Mouse (Mus musculus) heart, embryonic 10.5 days (tissue): ENCODE measurements at regions not wholly inside any gene's neighbourhood (a gene's known extent, or its start where the extent isn't known, plus 50 kb on each side); places are given as distances from the start of the nearest gene placed in this dataset.

Experiments
- DNase-seq: peaks from one replicate; pipeline ENCODE4 v3.0.0-alpha.2; 2017; ENCODE audit warnings: low spot score
- H3K27ac ChIP-seq: fragments of 300-500 bp; sonication (generic); 2 replicates; pipeline ENCODE4 v1.5.1; 2016; ENCODE audit warnings: mild to moderate bottlenecking
- H3K27me3 ChIP-seq: fragments of 300-500 bp; sonication (generic); 2 replicates; pipeline ENCODE4 v1.6.1; 2016; ENCODE audit warnings: mild to moderate bottlenecking; ENCODE audit not compliant: poor library complexity, insufficient read depth, severe bottlenecking
- H3K36me3 ChIP-seq: fragments of 300-500 bp; sonication (generic); 2 replicates; pipeline ENCODE4 v1.6.1; 2016; ENCODE audit warnings: mild to moderate bottlenecking, moderate library complexity
- H3K4me1 ChIP-seq: fragments of 300-500 bp; sonication (generic); 2 replicates; pipeline ENCODE4 v1.6.1; 2016; ENCODE audit warnings: mild to moderate bottlenecking
- H3K4me3 ChIP-seq: fragments of 300-500 bp; sonication (generic); 2 replicates; pipeline ENCODE4 v1.5.1; 2016; ENCODE audit warnings: mild to moderate bottlenecking, moderate library complexity
- H3K9me3 ChIP-seq: fragments of 300-500 bp; sonication (generic); 2 replicates; pipeline ENCODE4 v1.6.1; 2016; ENCODE audit warnings: mild to moderate bottlenecking, moderate library complexity
- WGBS: fragments of 180-500 bp; shearing (Covaris S2); methylation state at CpG from one replicate; pipeline ENCODE4 v1.1.7; 2016; 5-methylcytosine and 5-hydroxymethylcytosine counted together

DNA sequence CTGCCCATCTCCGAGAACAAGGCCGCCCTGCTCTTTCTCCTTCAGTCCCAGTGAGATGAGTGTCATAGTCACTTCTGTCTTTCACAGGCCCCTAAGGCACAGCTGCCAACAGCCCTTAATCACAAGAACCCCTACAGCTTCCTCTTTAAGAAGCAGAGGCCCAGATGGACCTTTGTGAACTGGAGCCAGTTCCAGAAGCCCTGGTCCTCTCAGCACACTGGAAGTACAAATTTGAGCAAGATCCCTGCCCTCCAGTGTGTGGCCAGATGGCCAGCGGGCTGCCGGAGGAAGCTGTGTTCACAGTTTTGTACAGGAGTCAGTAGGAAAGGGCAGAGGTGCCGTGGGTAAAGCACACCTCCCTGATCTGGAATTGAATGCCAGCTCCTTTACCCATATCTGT is 389.6 kb downstream of the Rps24 start:
- Histone ChIP-seq H3K9me3 (no peaks in the 10 kb centered on the region), H3K36me3 (no peaks in the 10 kb centered on the region), H3K4me1 (peaks cover 9% of the 10 kb centered on the region; the same call in 1 of the 2 replicates), H3K27ac (peak overlapping the region; percentile 29; the same call in 1 of the 2 replicates), H3K27me3 (no peaks in the 10 kb centered on the region), H3K4me3 (no peak overlapping the region)
- DNase-seq, result no peak
- 82% methylated on average over 5 of the region's 5 CpGs for WGBS

DNA sequence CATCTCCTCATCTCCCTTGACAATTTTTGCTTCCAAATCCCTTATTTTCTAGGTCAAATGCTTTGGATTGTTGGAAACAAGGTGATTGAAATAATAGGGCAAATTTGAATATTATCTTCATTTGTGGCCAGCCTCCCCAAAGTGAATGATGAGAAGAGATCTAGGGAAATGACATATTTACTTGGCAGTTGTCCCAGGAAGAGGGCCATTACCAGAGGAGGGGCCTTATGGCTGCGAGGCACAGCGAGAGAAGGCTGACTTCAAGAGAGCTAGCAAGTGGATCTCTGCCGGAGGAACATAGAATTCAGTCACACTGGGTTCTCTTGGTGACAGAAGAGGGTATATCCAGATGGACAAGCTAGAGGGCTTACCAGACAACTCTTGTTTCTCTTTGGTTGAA is 390.9 kb downstream of the Rps24 start:
- Histone ChIP-seq H3K36me3 (no peaks in the 10 kb centered on the region), H3K27ac (no peak overlapping the region), H3K4me3 (no peak overlapping the region), H3K9me3 (no peaks in the 10 kb centered on the region), H3K4me1 (peaks cover 8% of the 10 kb centered on the region; the same call in 1 of the 2 replicates), H3K27me3 (no peaks in the 10 kb centered on the region)
- WGBS, result 82% methylated on average over 3 of the region's 3 CpGs
- DNase-seq, result peak; percentile 38

DNA sequence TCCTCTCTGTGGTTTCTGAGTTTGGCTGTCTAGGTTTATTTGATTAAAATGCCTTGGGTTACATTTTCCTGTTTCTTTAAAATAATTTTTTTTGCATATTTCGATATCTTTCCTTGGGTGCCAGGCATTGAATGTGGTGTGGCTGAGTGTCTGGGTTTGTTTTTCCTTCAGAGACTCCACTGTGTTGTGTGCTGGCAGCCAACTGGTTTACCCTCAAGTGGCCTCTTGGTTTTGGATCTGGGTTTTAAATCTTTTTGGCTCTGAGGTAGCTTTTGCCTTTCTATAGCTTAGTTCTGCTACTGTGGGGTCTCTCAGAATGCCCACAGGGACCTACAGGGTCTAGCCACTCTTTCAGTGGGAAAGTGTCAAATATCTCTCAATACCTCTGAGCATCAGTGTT is 399.2 kb downstream of the Rps24 start:
- Histone ChIP-seq H3K9me3 (no peaks in the 10 kb centered on the region), H3K4me1 (no peaks in the 10 kb centered on the region), H3K27me3 (no peaks in the 10 kb centered on the region), H3K4me3 (no peak overlapping the region), H3K27ac (no peak overlapping the region), H3K36me3 (no peaks in the 10 kb centered on the region)
- WGBS, result 62% methylated on average over 1 of the region's 1 CpGs
- DNase-seq, result no peak

DNA sequence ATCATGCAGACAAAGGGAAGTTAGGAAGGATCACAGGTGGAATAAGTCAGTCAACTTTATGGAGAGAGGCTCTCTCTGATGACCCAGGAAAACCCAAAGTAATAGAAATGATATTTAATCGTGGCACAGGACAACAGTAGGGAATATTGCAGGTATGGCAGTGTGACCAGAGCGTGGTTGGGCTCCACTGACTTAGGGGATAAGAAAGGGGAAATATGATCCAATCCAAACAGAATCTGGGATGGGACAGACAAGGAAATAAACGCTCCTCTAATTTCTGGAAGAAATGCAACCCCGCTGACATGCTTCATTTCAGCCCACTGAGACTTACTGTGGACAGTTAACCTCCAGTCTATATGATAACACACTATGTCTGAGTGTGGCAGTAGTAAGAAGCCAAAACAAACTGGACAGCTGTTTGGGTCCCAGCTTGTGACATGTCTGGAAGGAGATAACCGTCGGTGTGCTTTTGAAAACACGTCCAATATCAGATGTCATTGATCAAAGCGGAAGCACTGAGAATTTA is 400.0 kb downstream of the Rps24 start:
- Histone ChIP-seq H3K27me3 (no peaks in the 10 kb centered on the region), H3K27ac (no peak overlapping the region), H3K9me3 (no peaks in the 10 kb centered on the region), H3K36me3 (no peaks in the 10 kb centered on the region), H3K4me1 (no peaks in the 10 kb centered on the region), H3K4me3 (no peak overlapping the region)
- DNase-seq, result no peak
- WGBS, result 72% methylated on average over 8 of the region's 8 CpGs

DNA sequence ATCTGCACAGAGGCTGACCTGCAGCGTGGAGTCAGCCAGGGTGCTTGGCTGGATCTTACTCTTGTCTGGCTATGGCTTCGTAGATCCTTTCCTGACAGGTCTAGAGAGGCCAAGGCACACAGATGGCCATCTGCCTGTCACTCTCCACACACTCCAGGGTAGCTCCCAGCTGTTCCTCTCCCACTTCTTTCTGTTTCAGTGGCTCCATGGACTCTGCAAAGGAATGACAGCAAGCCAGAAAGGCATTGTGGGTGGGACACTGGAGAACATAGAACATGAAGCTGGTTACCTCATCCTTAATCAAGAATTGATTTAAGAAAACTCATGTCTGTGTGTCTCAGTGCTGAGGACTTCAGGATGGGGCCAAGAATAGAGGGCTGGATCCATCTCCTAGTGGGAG is 403.9 kb downstream of the Rps24 start:
- no peaks in the 10 kb centered on the region for H3K36me3 ChIP-seq
- H3K4me1 ChIP-seq, result no peaks in the 10 kb centered on the region
- DNase-seq, result no peak
- H3K4me3 ChIP-seq, result no peak overlapping the region
- no peaks in the 10 kb centered on the region for H3K9me3 ChIP-seq
- WGBS, result 72% methylated on average over 2 of the region's 2 CpGs
- no peaks in the 10 kb centered on the region for H3K27me3 ChIP-seq
- no peak overlapping the region for H3K27ac ChIP-seq

DNA sequence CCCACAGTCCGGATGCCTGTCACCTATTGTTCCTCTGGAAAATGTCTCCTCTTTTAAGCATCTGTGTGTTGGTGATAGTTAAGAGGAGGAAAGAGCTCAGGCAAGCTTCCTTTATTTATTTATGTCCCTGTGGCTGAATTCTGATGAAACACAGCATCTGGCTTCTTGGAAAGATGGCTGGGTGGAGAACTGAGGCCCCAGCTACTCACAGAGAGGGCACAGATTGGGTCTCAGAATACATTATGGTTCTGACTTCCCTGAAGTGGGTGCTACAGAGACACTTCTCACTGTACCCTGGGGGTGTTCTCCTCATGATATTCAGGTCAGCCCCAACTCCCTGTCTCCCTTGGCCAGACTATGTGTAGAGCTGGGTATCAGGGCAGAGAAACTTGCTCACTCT is 408.3 kb downstream of the Rps24 start:
- DNase-seq, result no peak
- Histone ChIP-seq H3K9me3 (no peaks in the 10 kb centered on the region), H3K27me3 (no peaks in the 10 kb centered on the region), H3K27ac (no peak overlapping the region), H3K4me3 (no peak overlapping the region), H3K36me3 (no peaks in the 10 kb centered on the region), H3K4me1 (peaks cover 3% of the 10 kb centered on the region; the same call in 1 of the 2 replicates)
- 39% methylated on average over 1 of the region's 1 CpGs for WGBS

DNA sequence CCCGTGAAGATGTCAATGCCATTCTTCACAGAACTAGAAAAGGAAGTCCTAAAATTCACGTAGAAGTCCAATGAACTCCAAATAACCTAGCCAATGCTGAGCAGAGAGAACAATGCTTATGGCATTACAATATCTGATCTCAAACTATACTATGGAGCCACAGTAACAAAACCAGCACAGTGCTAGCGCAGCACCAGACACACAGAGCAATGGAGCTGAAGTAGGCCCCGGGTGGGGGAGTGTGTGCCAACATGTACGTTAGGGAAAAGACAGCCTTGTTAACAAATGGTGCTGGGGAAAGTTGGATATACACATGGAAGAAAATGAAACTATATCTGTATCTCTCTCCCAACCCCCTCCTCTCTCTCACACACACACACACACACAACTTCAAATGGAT is 409.8 kb downstream of the Rps24 start:
- Histone ChIP-seq H3K4me3 (no peak overlapping the region), H3K9me3 (no peaks in the 10 kb centered on the region), H3K27me3 (no peaks in the 10 kb centered on the region), H3K36me3 (no peaks in the 10 kb centered on the region), H3K4me1 (peaks cover 15% of the 10 kb centered on the region), H3K27ac (no peak overlapping the region)
- WGBS, result 85% methylated on average over 5 of the region's 5 CpGs
- no peak for DNase-seq

DNA sequence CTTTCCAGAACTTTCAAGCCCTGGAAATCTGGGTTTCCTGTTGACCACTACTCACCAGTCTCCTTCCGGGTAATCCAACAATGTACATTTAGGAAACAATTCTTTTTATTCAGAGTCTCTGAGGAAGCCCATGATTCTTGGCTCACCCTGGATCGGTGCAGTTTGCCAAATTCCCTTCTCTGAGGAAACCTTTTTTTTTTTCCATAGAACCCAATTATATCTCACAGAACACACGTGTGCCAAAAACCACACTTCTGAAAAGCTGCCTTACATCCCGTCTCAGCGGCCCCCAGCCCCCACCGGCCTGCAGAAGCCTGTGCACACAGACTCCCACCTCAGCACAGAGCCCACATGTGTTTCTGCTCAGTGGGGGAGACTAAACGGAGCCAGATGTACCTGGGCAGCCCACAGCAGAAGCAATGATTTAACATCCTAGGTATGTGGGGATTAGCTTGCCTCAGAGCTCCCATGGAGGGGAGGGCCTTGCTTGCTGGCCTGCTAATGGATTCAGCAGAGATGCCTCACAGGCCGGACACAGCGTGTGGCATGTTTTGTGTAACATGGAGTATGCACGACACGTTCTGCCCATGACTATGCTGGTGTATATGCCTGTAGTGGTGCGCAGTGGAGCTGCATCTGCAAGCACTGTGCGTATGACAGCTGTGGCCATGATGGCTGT is 413.7 kb downstream of the Rps24 start:
- Histone ChIP-seq H3K36me3 (no peaks in the 10 kb centered on the region), H3K27ac (peak overlapping the region; percentile 71)
- 71% methylated on average over 13 of the region's 13 CpGs for WGBS

DNA sequence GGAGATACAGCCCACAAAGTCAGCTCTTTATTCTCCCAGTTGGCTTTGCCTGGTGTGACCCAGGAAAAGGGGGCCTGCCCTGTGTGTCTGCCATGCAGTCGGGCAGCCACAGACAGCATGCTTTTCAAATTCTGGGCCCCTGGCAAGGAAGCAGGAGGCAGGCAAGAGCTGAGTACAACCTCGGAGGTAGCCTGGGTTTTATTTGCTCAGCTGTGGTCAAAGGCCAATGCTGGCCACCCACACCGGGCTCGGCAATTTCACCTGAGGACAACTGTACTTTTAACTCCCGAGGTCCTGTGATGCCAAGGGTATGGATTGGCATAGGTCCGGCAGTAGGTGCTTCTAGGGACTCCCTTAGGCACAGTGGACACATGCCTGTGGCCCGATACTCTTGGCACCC is 414.8 kb downstream of the Rps24 start:
- peak overlapping the region; percentile 71 for H3K27ac ChIP-seq
- no peaks in the 10 kb centered on the region for H3K36me3 ChIP-seq
- no peaks in the 10 kb centered on the region for H3K9me3 ChIP-seq
- 79% methylated on average over 7 of the region's 7 CpGs for WGBS
- no peak for DNase-seq
- no peaks in the 10 kb centered on the region; the same call in 1 of the 2 replicates for H3K27me3 ChIP-seq
- no peak overlapping the region for H3K4me3 ChIP-seq
- H3K4me1 ChIP-seq, result peaks cover 35% of the 10 kb centered on the region

More for the DNA sequence above, 413.7 kb downstream of the Rps24 start:
- no peak for DNase-seq
- no peak overlapping the region for H3K4me3 ChIP-seq
- no peaks in the 10 kb centered on the region; the same call in 1 of the 2 replicates for H3K27me3 ChIP-seq
- peaks cover 34% of the 10 kb centered on the region for H3K4me1 ChIP-seq
- no peaks in the 10 kb centered on the region for H3K9me3 ChIP-seq

DNA sequence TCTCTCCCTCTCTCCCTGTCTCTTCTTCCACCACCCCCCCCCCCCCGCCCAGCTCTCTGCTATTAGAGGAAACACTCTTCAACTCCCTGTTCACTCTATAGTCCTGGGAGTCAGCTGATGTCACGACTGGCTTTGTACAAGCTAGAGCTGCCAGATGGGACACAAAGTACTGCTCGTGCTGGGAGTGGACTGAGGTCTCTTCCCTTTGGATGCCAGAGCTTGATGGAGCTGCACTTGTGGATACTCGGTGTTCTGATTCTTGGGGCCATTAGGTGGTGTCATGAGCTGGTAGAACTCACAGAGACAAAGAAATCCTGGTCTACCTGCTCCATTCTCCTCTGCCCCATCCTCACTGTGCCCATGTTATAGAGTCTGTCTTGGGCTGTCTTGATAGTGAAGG is 415.9 kb downstream of the Rps24 start:
- H3K27me3 ChIP-seq, result no peaks in the 10 kb centered on the region; the same call in 1 of the 2 replicates
- DNase-seq, result no peak
- no peak overlapping the region for H3K4me3 ChIP-seq
- H3K36me3 ChIP-seq, result no peaks in the 10 kb centered on the region
- H3K4me1 ChIP-seq, result peaks cover 44% of the 10 kb centered on the region
- 13% methylated on average over 3 of the region's 4 CpGs for WGBS
- peak overlapping the region; percentile 64; the same call in 1 of the 2 replicates for H3K27ac ChIP-seq
- H3K9me3 ChIP-seq, result no peaks in the 10 kb centered on the region

DNA sequence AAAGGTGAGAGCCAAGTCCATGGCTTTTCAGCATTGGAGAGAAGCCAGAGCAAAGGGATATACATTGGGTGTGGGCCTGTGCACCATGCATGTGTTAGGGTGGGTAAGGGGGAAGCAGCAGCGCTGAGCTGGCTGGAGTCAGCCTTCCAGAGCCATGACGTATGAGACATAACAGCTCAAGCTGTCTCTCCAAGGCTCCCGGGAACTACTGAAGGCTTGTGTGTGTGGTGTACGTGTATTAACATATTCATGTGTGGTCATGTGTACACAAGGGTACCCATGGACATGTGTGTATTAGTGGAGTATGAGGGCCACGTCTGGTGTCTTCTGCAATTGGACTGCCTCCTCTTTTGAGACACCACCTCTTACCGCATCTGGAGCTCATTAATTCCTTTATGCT is 417.8 kb downstream of the Rps24 start:
- H3K27ac ChIP-seq, result no peak overlapping the region
- no peak overlapping the region for H3K4me3 ChIP-seq
- peaks cover 43% of the 10 kb centered on the region for H3K4me1 ChIP-seq
- H3K27me3 ChIP-seq, result no peaks in the 10 kb centered on the region; the same call in 1 of the 2 replicates
- H3K36me3 ChIP-seq, result no peaks in the 10 kb centered on the region
- WGBS, result 86% methylated on average over 6 of the region's 6 CpGs
- DNase-seq, result no peak
- no peaks in the 10 kb centered on the region for H3K9me3 ChIP-seq

DNA sequence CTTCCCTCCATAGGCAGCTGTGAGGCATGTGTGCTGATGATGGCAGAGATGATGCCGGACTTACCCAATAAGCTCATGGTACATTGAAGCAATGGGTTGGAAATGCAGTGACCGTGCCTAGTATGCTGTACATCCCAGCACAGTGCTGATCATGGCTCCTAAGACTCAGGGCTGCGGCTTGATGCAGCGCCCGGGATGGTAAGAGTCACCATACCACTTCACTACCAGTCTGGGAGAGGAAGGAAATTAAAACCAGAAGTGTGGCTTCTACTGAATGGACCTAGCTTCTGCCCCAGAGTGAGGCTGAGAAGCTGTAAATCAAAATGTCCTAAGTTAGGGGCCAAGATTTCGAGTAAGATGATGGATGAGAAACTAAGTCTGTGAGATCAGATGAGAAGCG is 420.0 kb downstream of the Rps24 start:
- no peaks in the 10 kb centered on the region for H3K9me3 ChIP-seq
- H3K27ac ChIP-seq, result 0 out of 2 replicates have a peak overlapping the region, but pooled peaks have one; percentile 42
- H3K36me3 ChIP-seq, result no peaks in the 10 kb centered on the region
- no peaks in the 10 kb centered on the region; the same call in 1 of the 2 replicates for H3K27me3 ChIP-seq
- no peak for DNase-seq
- no peak overlapping the region for H3K4me3 ChIP-seq
- H3K4me1 ChIP-seq, result peaks cover 36% of the 10 kb centered on the region
- 84% methylated on average over 7 of the region's 7 CpGs for WGBS

DNA sequence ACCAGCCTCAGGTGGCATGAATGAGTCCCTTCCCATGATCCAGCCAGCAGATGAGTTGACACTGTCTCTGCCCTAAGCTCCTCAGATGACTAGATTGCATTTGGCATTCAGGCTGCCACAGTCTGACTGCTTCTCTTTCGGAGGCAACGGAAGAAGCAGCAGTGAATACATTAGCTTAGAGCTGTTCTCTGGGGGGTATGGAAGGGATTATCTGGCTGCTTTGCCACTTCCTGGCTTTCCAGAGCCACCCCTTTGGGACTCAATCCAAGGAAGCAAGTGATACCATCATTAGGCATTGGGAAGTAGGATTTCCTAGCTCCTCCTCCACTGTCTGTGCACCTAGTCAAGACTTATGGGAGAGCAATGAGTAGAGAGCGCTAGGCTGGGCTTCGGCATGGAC is 421.5 kb downstream of the Rps24 start:
- Histone ChIP-seq H3K27ac (peak overlapping the region; percentile 53; the same call in 1 of the 2 replicates), H3K4me3 (no peak overlapping the region), H3K4me1 (peaks cover 30% of the 10 kb centered on the region), H3K9me3 (no peaks in the 10 kb centered on the region), H3K36me3 (no peaks in the 10 kb centered on the region), H3K27me3 (no peaks in the 10 kb centered on the region; the same call in 1 of the 2 replicates)
- 80% methylated on average over 4 of the region's 4 CpGs for WGBS
- DNase-seq, result no peak
